Mouse (Mus musculus): ENCODE measurements around the gene Fars2.

Fars2 gene

GRCm38 (mm10) chr13:36725881-36726280 is 608.7 kb downstream of the Fars2 start:
- in situ Hi-C loops (cut with MboI; ENCODE audit: low sequenced_read_pairs) = no loop called here

GRCm38 (mm10) chr13:36726551-36726950 is 609.3 kb downstream of the Fars2 start:
- in situ Hi-C loops (cut with MboI; ENCODE audit: low sequenced_read_pairs) = no loop called here

DNA sequence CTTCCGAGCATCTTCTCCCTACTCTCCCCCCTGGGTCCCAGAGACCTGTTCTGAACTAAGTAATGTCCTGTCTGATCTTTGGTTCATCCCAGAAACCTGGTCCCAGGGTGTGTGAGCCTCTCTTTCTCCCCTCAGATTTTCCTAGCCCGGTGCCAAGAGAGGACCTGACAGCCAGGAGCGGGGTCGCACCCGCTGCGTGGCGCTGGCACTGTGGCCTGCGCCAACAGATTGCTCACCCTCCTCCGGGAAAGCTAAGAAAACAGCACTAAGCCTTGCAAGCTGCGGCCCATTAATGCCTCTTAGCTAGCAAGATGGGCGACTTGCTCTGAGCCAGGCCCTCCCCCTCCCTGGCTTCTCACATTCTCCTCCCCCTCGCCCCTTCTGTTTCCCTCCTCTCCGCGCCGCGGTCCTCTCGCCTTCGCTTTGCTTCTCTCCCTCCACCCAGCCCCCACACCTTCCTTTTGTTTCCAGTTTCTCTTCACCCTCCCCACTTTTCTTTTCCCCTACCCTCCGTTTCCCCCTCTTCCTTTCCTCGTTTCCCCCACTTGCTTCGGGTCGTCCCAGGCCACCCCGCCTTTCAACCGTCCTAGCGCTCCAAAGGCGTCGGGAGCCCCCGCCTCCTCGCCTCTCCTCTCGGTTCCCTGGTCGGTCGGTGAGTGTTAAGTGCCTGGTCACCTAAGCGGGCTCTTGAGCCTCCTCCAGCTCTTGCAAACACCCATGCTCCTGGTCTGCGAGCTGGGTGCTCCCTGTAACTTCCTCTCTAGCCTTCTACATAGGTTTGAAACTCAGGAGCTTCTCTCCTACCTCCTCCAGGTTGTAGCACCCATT is 610.0 kb downstream of the Fars2 start:
- in situ Hi-C loops (cut with MboI; ENCODE audit: low sequenced_read_pairs) = no loop called here

DNA sequence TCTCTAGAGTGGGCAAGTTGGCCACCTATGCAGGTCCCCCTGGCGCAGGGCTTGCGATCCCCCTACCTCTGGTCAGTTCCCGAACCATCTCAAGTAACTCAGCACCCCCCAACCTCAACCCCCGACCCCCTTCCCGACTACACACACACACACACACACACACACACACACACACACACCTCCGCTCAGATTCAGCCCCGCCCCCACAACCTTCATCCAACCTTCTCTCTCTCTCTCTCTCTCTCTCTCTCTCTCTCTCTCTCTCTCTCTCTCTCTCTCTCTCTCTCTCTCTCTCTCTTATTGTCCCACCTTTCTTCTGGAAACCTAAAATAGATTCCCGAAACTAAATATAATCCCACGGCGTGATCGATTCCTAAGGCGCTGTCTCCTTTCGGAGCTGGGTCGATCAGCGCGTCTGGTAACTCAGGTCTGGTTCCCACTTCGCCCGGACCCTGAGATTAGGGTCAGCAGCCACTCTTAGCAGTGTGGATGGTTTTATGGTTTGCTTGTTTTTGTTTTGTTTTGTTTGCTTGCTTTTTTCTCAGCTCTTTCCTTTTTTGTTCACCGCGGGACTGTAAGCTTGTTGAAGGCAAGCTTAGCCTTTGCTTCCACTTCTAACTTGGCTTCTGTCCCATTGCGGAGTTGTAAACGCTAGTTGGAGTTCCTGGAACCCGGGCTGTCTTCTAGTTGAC is 610.7 kb downstream of the Fars2 start:
- in situ Hi-C loops (cut with MboI; ENCODE audit: low sequenced_read_pairs) = no loop called here

GRCm38 (mm10) chr13:36728509-36728908 is 611.3 kb downstream of the Fars2 start:
- in situ Hi-C loops (cut with MboI; ENCODE audit: low sequenced_read_pairs) = no loop called here

- in situ Hi-C loops (cut with MboI; ENCODE audit: low sequenced_read_pairs) = no loop called here
These were observed 612.6 kb downstream of the Fars2 start for GRCm38 (mm10) chr13:36729731-36730340.

DNA sequence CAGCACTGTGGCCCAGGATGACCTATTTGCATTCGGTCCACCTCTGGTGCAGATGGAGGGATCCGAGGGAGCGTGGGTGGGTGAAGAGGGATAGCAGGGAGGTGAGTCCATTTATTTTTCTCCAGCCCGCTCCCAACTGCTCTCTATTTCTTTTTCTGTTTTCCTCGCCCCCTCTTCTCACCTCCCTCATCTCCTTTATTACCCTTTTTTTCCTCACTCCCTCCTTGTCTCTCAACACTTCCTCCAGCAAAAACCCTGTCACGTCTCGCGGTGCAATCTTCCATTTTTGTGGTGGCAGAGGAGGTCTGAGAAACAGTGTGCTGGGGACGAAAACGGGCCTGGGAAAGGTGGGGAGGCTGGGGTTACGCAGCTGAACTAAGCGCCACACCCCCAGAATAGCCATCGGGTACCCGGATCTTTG is 613.1 kb downstream of the Fars2 start:
- in situ Hi-C loops (cut with MboI; ENCODE audit: low sequenced_read_pairs) = no loop called here

GRCm38 (mm10) chr13:36731016-36731930 is 614.1 kb downstream of the Fars2 start:
- in situ Hi-C loops (cut with MboI; ENCODE audit: low sequenced_read_pairs) = no loop called here

GRCm38 (mm10) chr13:36731931-36732461 is 614.8 kb downstream of the Fars2 start:
- in situ Hi-C loops (cut with MboI; ENCODE audit: low sequenced_read_pairs) = no loop called here

- in situ Hi-C loops (cut with MboI; ENCODE audit: low sequenced_read_pairs) = no loop called here
These were observed 615.8 kb downstream of the Fars2 start for GRCm38 (mm10) chr13:36732891-36733490.

DNA sequence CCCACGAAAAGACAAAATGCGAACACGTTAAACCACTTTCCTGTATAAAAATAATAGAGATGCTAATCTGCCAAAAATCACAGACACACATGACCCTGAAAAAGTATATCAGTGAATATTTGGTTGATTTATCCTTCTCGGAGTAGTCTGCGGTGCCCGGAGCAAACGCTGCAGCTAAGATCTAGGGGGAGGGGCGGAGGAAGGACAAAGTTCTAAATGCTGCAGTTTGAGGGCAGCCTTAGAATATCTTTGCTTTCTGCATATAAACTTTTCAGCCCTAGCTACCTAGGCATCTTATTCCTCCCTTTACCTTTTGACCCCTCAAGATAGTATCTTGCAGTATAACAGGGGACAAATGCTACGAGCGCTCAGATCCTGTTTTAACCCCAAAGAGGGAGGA is 616.4 kb downstream of the Fars2 start:
- in situ Hi-C loops (cut with MboI; ENCODE audit: low sequenced_read_pairs) = no loop called here

DNA sequence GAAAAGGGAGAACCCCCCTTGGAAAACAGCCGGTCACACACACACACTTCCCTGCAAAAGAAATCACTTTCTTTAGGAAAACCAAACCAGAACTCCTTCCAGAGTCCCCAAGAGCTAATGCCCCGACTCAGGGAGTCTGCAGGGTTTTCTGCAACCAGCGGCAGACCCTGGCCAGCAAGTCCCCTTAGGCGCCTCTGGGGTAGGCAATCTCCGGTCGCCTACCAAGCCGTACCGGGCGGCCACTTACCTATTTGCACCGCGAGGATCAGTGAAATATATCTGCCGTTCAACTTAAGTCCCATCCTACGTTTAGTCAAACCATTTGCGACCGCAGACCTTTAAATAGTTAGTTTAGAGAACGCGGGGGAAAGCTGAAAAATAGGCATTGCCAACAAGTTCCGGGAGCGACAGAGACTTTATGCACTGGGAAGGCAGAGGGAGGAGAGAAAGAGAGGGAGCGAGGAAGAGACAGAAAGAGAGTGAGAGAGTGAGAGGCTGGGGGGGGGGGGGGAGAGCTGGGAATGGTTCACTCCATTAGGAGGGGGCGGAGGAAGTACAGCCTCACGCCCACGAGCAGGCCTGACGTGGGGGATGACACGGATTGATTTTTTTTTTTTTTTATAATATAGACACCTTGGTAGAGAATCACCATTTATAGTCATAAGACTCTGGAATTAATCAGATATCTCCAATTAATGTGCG is 616.9 kb downstream of the Fars2 start:
- in situ Hi-C loops (cut with MboI; ENCODE audit: low sequenced_read_pairs) = no loop called here

DNA sequence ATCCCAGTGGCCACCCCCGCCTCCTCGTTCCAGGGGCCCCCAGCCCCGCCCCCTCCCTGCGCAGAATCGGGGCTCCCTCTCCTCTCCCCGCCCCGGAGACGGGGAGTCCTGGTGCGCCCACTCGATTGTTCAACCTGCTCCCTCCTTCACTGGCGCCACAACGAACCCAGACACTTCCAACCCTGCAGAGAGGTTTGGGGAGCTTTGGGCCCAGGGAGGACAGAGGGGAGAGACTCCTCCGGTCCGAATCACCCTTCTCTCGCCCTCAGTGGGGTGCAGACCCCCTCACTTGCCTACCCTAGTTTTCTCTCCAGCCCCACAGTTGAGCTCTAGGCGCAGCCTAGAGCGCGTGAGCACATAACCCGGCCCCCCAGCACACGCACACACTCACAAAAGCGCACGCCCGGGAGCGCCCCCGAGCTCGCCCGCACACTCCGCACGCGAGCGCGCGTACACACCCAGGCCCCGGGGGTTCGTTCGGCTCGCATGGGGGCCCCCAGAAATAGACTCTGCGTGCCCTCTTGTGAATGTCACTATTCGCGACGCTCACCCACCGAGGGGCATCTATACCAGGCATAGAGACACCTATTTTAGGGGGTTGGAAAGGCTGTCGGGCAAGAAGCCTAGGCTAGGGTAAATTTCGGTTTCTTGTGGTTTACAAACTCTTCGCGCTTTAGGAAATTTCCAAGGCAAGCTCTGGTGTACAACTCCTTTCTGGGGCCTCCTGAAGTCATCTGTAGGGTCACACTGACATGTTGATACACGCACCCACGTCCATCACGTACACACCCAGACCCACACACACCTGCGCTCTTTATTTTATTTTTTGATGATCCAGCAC is 617.7 kb downstream of the Fars2 start, which contains the start of gene Nrn1:
Gene Nrn1, minus strand, starts transcription at position 401 of the 841 bp plus-strand sequence.
- in situ Hi-C loops (cut with MboI; ENCODE audit: low sequenced_read_pairs) = no loop called here

- in situ Hi-C loops (cut with MboI; ENCODE audit: low sequenced_read_pairs) = no loop called here
These were observed 618.8 kb downstream of the Fars2 start for GRCm38 (mm10) chr13:36735901-36736618.

- in situ Hi-C loops (cut with MboI; ENCODE audit: low sequenced_read_pairs) = no loop called here
These were observed 619.4 kb downstream of the Fars2 start for GRCm38 (mm10) chr13:36736619-36736996.

- in situ Hi-C loops (cut with MboI; ENCODE audit: low sequenced_read_pairs) = no loop called here
These were observed 632.8 kb downstream of the Fars2 start for GRCm38 (mm10) chr13:36750056-36750455.

DNA sequence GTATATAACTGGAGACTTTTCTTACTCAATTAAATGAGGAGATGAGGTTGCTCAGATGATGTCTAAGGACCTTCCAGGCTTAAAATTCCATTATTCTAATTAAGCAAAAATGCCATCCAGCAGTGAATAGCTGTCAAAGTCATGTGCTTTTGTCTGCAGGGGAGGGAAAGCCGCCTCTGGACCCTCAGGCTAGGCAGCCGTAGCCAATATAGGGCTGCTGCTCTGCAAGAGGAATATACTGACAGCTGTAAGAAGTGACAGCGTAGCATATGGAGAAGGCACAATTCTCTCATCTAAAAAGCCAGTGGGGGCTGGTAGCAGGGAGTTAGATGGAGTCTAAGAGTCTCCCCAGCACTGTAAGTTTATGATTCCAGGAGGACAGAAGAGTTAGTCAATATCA is 634.6 kb downstream of the Fars2 start:
- in situ Hi-C loops (cut with MboI; ENCODE audit: low sequenced_read_pairs) = no loop called here

GRCm38 (mm10) chr13:36766801-36767200 is 649.6 kb downstream of the Fars2 start:
- in situ Hi-C loops (cut with MboI; ENCODE audit: low sequenced_read_pairs) = no loop called here

Data from CH12F3 (cell line).